Mouse (Mus musculus) hindbrain, embryonic 12.5 days (tissue): ENCODE measurements at regions not wholly inside any gene's neighbourhood (a gene's known extent, or its start where the extent isn't known, plus 50 kb on each side); places are given as distances from the start of the nearest gene placed in this dataset.
"Not testable (repeated sequence)": the region's sequence is repeated elsewhere in the genome, so short reads cannot be mapped to it uniquely, and the experiment has no call there.

Experiments used
- ATAC-seq: fragments of 200-750 bp; cut with Nextera tagmentation; 2 replicates; pipeline ENCODE4 v1.8.0; 2017; ENCODE audit warnings: moderate TSS enrichment; ENCODE audit not compliant: low FRiP score
- H3K27ac ChIP-seq: fragments of 300-500 bp; sonication (generic); 2 replicates; pipeline ENCODE4 v1.5.1; 2016; ENCODE audit warnings: mild to moderate bottlenecking
- H3K27me3 ChIP-seq: fragments of 300-500 bp; sonication (generic); 2 replicates; pipeline ENCODE4 v1.6.1; 2016; ENCODE audit warnings: mild to moderate bottlenecking
- H3K36me3 ChIP-seq: fragments of 300-500 bp; sonication (generic); 2 replicates; pipeline ENCODE4 v1.6.1; 2016; ENCODE audit warnings: mild to moderate bottlenecking
- H3K4me1 ChIP-seq: fragments of 300-500 bp; sonication (generic); 2 replicates; pipeline ENCODE4 v1.6.1; 2016
- H3K4me2 ChIP-seq: fragments of 300-500 bp; sonication (generic); replicated peaks from 2 replicates; pipeline ENCODE4 v1.6.1; 2016; ENCODE audit warnings: mild to moderate bottlenecking
- H3K4me3 ChIP-seq: fragments of 300-500 bp; sonication (generic); 2 replicates; pipeline ENCODE4 v1.5.1; 2016; ENCODE audit warnings: mild to moderate bottlenecking
- H3K9ac ChIP-seq: fragments of 300-500 bp; sonication (generic); 2 replicates; pipeline ENCODE4 v1.6.1; 2016; ENCODE audit warnings: mild to moderate bottlenecking, moderate library complexity
- H3K9me3 ChIP-seq: fragments of 300-500 bp; sonication (generic); replicated peaks from 2 replicates; pipeline ENCODE4 v1.6.1; 2016; ENCODE audit warnings: mild to moderate bottlenecking
- whole genome bisulfite sequencing: fragments of 180-500 bp; shearing (Covaris S2); methylation state at CpG from one replicate; pipeline ENCODE4 v1.1.7; 2016; 5-methylcytosine and 5-hydroxymethylcytosine counted together

DNA sequence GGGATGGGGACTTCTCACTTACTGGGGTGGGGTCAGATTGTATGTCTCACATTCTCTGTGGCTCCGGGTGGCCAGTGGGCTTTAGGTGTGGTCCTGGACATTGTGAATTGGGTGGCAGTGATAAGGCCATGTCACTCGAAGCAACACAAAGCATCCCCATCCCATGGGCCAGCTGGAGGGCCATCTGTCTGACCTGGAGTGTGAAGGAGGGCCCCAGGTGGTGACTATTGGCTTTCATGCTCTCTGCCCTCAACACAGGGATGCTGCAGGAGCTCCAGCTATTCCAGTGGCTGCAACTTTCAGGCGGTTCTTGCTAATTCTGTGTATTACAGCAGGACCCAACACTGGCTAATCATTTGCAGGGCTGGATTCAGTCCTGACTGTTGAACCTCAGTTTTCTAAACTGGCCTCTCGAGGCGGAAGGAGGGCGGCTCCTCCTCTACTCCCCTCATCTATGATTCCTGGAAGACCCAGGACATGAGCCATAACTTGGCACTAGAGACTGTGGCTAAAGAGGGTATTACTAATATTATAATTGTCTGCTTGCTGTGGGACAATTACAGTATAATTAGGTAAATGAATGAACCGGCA is 64.1 kb downstream of the 9530068E07Rik start:
- no peak overlapping the region for H3K4me2 ChIP-seq
- no peak overlapping the region for H3K4me3 ChIP-seq
- no peak for ATAC-seq
- H3K9me3 ChIP-seq = no peaks in the 10 kb centered on the region
- H3K36me3 ChIP-seq = no peaks in the 10 kb centered on the region
- 55% methylated on average over 7 of the region's 7 CpGs for WGBS
- H3K9ac ChIP-seq = no peak overlapping the region
- peaks cover 15% of the 10 kb centered on the region for H3K4me1 ChIP-seq
- no peak overlapping the region; the same call in 1 of the 2 replicates for H3K27ac ChIP-seq
- H3K27me3 ChIP-seq = no peaks in the 10 kb centered on the region

DNA sequence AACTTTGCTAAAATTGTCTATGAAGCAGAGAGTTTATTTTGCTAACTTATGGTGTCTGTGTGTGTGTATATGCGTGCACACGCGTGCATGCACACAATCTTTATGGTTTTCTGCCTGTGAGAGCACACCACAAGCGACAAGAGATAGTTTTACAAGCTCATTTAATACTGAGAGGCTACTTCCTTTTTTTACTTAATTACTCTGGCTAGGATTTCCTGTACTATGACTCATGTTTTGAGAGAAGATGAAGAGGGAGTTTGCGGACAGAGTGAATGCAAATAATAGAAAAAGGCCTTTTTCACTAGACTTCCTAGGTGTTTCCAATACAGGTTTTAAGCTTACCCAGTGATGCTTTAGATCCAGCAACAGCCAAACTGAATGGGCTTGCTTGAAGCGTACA is 74.9 kb downstream of the 9530068E07Rik start:
- H3K4me2 ChIP-seq, H3K36me3 ChIP-seq, H3K27ac ChIP-seq, H3K27me3 ChIP-seq, H3K9ac ChIP-seq, H3K4me1 ChIP-seq, H3K4me3 ChIP-seq, ATAC-seq, H3K9me3 ChIP-seq: not testable (repeated sequence)
- WGBS = 86% methylated on average over 6 of the region's 6 CpGs

DNA sequence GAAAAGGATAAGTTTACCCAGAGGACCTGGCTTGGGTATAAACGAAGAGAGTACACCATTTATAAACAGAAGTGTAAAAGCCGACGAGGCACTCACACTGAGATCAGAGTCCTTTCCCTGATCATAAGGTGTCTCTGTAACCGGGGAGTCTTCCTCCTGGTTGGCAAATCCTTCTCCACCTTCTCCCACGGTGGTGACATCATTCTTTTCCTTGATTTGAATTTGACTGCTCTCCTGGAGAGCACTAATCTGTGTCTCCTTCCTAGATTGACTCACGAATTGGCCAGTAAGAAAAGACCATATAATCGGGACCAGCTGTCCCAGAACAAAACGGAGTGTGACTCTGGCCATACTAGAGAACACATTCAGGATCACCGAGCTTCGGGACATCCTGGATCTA is 83.9 kb downstream of the 9530068E07Rik start:
- not testable (repeated sequence) for H3K27ac ChIP-seq, H3K4me3 ChIP-seq, H3K36me3 ChIP-seq, H3K27me3 ChIP-seq, H3K4me2 ChIP-seq, ATAC-seq, H3K9ac ChIP-seq, H3K9me3 ChIP-seq, H3K4me1 ChIP-seq
- 68% methylated on average over 10 of the region's 10 CpGs for WGBS

DNA sequence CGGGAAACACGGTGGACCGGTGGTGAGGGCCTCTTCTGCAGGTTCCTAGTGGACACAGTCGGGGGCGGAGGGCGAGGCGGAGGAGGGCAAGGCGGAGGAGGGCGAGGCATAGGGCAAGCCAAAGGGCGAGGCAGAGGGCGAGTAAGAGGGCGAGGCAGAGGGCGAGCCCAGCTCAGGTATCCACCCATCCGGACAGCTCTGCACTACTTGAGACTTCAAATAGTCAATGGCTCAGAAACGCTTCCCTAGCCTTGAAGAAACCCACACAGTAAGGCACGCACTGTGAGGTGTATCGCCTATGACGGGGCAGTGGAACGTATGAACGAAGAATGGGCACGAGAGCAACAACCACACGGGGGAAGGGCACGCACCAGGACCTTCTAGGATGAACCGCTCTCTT is 84.5 kb downstream of the 9530068E07Rik start:
- not testable (repeated sequence) for H3K27ac ChIP-seq, H3K4me2 ChIP-seq, H3K9me3 ChIP-seq, H3K27me3 ChIP-seq, H3K4me3 ChIP-seq, H3K36me3 ChIP-seq, H3K4me1 ChIP-seq, H3K9ac ChIP-seq, ATAC-seq
- 88% methylated on average over 24 of the region's 24 CpGs for WGBS

DNA sequence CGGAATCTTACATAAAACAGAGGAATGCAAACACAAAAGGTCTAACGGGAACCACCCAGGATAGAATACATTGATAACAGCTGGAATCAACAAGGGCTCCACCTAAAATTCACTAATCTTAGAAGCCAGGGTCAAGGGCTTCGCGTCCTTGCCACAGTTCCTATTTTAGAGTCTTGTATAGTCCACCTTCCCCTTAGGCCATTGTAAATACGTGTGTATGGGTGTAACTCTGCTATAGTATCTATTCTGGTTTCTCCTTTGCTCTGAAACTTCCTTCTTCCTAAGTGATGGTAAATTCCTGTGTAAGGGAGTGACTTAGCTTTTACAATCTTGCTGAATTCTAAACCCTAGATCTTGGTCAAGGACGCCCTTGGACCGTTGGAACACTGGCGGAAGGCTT is 87.3 kb downstream of the 9530068E07Rik start:
- not testable (repeated sequence) for H3K36me3 ChIP-seq, H3K27me3 ChIP-seq, ATAC-seq, H3K4me2 ChIP-seq, H3K27ac ChIP-seq, H3K4me1 ChIP-seq, H3K9ac ChIP-seq, H3K4me3 ChIP-seq, H3K9me3 ChIP-seq
- 94% methylated on average over 6 of the region's 8 CpGs for WGBS

DNA sequence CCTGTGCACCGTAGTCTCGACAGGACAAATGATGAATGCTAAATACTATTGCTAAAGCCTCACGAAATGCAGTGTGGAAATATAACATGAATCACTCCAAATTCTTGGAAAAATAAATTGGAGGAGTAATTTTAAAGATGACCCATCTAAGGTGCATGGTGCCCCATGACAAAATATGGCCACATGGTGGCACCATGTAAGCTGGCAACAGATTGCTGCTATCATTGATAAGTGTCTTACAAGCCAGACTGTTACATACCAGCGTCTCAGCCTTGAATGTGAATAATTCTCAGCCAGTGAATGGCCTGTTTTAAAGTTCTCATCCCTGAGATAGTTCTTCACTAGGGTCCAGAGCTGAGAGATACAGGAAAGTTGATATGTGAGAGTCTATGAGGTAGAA is 92.3 kb downstream of the 9530068E07Rik start:
- not testable (repeated sequence) for H3K27me3 ChIP-seq, H3K4me3 ChIP-seq, H3K9ac ChIP-seq, ATAC-seq, H3K36me3 ChIP-seq, H3K9me3 ChIP-seq, H3K4me1 ChIP-seq, H3K27ac ChIP-seq, H3K4me2 ChIP-seq
- 74% methylated on average over 4 of the region's 4 CpGs for WGBS

DNA sequence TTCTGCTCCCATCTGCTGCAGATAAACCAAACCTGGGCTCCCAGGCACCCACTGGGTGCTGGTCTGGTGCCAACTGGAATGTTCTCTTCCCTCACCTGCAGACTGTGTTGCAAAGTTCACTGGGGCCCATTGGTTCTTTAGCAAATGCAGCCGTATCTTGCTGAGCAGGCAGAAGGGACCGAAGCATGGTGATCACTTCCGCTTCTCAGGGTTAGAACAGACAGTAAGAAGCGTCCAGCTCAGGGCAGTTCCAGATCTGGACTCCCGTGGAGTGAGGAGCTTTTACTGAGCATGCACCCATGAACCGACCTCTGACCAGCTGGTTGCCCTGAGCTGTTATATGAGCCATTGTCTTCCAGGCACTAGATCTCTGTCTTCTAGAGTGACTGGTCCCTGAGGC is 97.1 kb downstream of the 9530068E07Rik start:
- no peak overlapping the region for H3K4me3 ChIP-seq
- no peaks in the 10 kb centered on the region for H3K9me3 ChIP-seq
- no peak overlapping the region for H3K9ac ChIP-seq
- H3K27me3 ChIP-seq = no peaks in the 10 kb centered on the region
- ATAC-seq = no peak
- no peak overlapping the region for H3K4me2 ChIP-seq
- no peaks in the 10 kb centered on the region for H3K4me1 ChIP-seq
- no peak overlapping the region for H3K27ac ChIP-seq
- no peaks in the 10 kb centered on the region for H3K36me3 ChIP-seq
- WGBS = 80% methylated on average over 6 of the region's 6 CpGs

DNA sequence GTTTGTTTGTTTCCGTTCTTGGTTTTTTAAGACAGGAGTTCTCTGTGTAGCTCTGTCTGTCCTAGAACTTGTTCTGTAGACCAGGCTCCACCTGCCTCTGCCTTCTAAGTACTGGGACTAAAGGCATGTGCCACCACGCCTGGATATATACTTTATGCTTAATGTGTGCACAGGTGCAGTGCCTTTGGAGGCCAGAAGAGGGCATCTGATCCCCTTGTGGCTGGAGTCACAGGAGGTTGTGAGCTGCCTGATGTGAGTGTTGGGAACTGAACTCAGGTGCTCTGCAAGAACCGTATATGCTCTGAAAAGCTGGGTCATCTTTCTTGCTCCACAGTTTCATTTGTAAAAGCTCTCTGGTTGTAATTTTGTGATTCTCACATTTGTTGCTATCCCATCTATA is 100.7 kb downstream of the 9530068E07Rik start:
- Histone ChIP-seq H3K9ac (no peak overlapping the region), H3K4me3 (no peak overlapping the region), H3K4me2 (no peak overlapping the region), H3K36me3 (no peaks in the 10 kb centered on the region), H3K27ac (no peak overlapping the region), H3K27me3 (no peaks in the 10 kb centered on the region), H3K4me1 (no peaks in the 10 kb centered on the region), H3K9me3 (no peaks in the 10 kb centered on the region)
- WGBS = 87% methylated on average over 3 of the region's 3 CpGs
- no peak for ATAC-seq

DNA sequence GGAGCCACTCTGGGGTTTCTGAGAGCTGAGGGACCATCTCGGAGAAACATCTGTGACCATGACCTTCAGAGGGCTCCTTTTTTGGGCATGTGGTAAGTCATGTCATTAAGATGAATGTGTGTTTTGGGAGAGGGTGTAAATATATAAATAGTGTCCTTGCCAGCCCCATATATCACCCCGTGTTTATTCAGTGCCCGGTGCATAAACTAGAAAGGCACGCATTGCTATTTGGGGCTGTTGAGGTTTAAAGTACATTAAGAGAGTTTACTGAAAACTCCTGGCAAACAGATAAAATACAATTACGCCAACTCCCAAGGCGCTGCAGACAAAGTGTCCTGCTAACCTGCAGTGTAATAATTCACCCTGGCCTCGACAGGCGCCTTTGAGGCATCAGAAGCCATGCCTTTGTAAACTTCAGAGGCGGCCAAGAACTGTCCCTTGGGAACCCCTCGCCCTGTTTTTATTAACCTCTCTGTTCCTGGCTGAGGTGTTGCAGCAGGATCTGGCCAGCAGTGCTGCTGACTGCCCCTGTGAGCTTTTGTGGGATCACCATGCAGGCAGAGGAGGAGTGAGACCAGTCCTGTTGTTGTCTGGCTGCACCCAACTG is 106.6 kb downstream of the 9530068E07Rik start:
- 0 out of 2 replicates have a peak, but pooled peaks cover 4% of the 10 kb centered on the region for H3K4me1 ChIP-seq
- no peak overlapping the region for H3K4me2 ChIP-seq
- no peak for ATAC-seq
- H3K27ac ChIP-seq = no peak overlapping the region
- H3K27me3 ChIP-seq = no peaks in the 10 kb centered on the region
- H3K36me3 ChIP-seq = no peaks in the 10 kb centered on the region
- H3K9ac ChIP-seq = no peak overlapping the region
- no peaks in the 10 kb centered on the region for H3K9me3 ChIP-seq
- WGBS = 56% methylated on average over 10 of the region's 10 CpGs
- H3K4me3 ChIP-seq = no peak overlapping the region

DNA sequence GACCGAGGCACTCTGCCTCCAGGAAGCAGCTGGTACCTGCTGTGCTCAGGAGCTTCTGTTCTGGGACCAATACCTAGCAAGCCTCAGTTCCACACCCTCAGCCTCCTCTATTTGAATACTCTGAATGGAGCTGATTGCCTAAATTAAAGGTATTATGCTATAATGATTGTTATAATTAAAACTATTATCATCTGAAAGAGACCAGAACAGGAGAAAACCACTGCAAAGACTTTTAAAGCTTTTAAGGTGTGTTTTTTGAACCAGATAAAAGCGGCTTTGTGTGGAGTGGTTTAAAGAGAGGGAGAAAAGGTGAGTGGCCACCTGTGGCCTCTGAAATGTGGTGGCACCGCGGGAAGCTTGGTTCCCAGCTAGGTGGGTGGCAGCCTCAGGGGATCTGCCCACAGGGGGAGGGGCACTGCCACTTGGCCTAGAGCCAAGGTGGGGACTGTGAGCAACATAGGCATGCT is 115.6 kb downstream of the 9530068E07Rik start:
- WGBS = 55% methylated on average over 4 of the region's 4 CpGs
- no peak overlapping the region for H3K4me2 ChIP-seq

DNA sequence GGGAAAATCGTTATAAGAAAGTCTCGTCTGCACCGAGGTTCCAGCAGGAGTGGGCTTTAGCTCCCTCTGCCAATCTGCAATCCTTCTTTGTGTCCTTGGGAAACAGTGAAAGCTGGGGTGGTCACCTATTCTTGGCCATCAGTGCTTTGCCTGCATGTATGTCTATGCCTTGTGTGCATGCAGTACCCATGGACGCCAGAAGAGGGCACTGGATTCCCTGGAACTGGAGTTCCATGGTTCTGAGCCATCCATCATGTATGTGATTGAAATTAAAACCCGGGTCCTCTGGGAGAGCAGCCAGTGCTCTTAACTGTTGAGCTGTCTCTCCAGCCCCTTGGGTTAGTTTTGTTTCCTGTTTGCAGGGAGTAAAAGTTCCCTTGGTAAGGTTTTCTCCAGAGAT is 121.1 kb downstream of the 9530068E07Rik start:
- no peak overlapping the region for H3K9ac ChIP-seq
- H3K4me3 ChIP-seq = no peak overlapping the region
- H3K4me2 ChIP-seq = no peak overlapping the region
- no peak for ATAC-seq
- no peak overlapping the region for H3K27ac ChIP-seq
- H3K4me1 ChIP-seq = no peaks in the 10 kb centered on the region; the same call in 1 of the 2 replicates
- H3K36me3 ChIP-seq = no peaks in the 10 kb centered on the region
- no peaks in the 10 kb centered on the region for H3K9me3 ChIP-seq
- 70% methylated on average over 5 of the region's 5 CpGs for WGBS
- no peaks in the 10 kb centered on the region for H3K27me3 ChIP-seq

More for the DNA sequence above, 115.6 kb downstream of the 9530068E07Rik start:
- Histone ChIP-seq H3K27me3 (no peaks in the 10 kb centered on the region), H3K4me1 (peaks cover 3% of the 10 kb centered on the region; the same call in 1 of the 2 replicates), H3K9ac (no peak overlapping the region), H3K36me3 (no peaks in the 10 kb centered on the region), H3K4me3 (no peak overlapping the region), H3K9me3 (peaks cover 4% of the 10 kb centered on the region; the same call in 1 of the 2 replicates), H3K27ac (no peak overlapping the region)
- no peak for ATAC-seq

DNA sequence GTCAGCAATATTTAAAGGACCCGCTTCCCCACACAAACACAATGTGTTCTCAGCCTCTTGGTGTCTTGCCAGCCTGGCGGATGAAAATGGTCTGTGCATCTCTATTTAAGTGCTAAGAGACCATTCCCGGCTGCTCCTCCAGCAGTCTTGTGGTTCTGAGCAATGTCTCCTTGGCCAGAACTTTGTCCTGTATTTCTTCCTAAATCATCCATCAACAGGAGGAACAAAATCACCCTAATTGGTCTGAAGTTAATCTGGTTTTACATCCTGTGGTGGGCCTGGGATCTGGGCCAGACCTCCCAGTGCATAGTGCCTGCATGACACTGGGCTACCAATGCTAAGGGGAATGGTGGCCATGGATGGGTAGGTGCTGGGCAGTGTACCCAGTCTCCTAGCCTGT is 123.6 kb downstream of the 9530068E07Rik start:
- Histone ChIP-seq H3K36me3 (no peaks in the 10 kb centered on the region), H3K9ac (no peak overlapping the region), H3K9me3 (no peaks in the 10 kb centered on the region), H3K27ac (no peak overlapping the region), H3K27me3 (no peaks in the 10 kb centered on the region), H3K4me1 (no peaks in the 10 kb centered on the region), H3K4me3 (no peak overlapping the region), H3K4me2 (no peak overlapping the region)
- ATAC-seq = no peak
- 65% methylated on average over 3 of the region's 3 CpGs for WGBS

DNA sequence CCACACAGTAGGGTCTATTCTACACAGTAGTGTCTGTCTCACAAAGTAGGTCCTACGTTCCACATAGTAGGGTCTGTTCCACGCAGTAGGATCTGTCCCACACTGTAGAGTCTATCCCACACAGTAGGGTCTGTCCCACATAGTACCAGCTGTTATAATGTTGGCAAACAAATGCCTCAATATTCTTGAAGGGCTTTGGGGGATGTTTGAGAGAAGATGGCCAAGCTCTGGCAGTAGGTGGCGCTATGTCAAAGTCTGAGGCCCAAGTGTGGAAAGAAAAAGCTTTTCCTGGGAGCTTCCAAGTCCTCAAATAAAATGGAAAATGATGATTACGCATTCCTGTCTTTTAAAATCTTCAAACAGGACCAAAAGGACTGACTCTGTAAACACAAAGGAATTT is 125.7 kb downstream of the 9530068E07Rik start:
- Histone ChIP-seq H3K9ac (no peak overlapping the region), H3K27me3 (no peaks in the 10 kb centered on the region), H3K36me3 (no peaks in the 10 kb centered on the region), H3K4me2 (no peak overlapping the region), H3K9me3 (no peaks in the 10 kb centered on the region), H3K27ac (no peak overlapping the region), H3K4me3 (no peak overlapping the region), H3K4me1 (peaks cover 3% of the 10 kb centered on the region; the same call in 1 of the 2 replicates)
- WGBS = 52% methylated on average over 4 of the region's 4 CpGs
- ATAC-seq = no peak
